Mouse (Mus musculus) cerebellum, postnatal 14 days (tissue): Measurements from ENCODE around the gene Abraxas2.

Source experiments
- DNase-seq, 2 experiments: peaks; one replicate each; pipeline ENCODE4 v3.0.0; 2021; ENCODE audit warnings: mixed read lengths in 2 of 2

The Abraxas2 gene

GRCm38 (mm10) chr7:132900826-132901531 lies 42.0 kb downstream of the Abraxas2 start:
- DNase-seq = no peak

- DNase-seq = no peak
These were observed 44.8 kb downstream of the Abraxas2 start for GRCm38 (mm10) chr7:132903796-132904195.

- no peak for DNase-seq
These were observed 62.9 kb downstream of the Abraxas2 start for GRCm38 (mm10) chr7:132921971-132922370.

- DNase-seq = no peak
These were observed 66.2 kb downstream of the Abraxas2 start for GRCm38 (mm10) chr7:132925227-132925626.

- DNase-seq = no peak
These were observed 68.2 kb downstream of the Abraxas2 start for GRCm38 (mm10) chr7:132927201-132927600.

GRCm38 (mm10) chr7:132930055-132930454 lies 71.0 kb downstream of the Abraxas2 start:
- no peak for DNase-seq

GRCm38 (mm10) chr7:132930850-132931559 lies 72.0 kb downstream of the Abraxas2 start, which contains the start of gene Zranb1:
Zranb1 (plus strand) TSS chr7:132931142.
- peak; percentile 99 for DNase-seq

GRCm38 (mm10) chr7:132931560-132932351 lies 72.7 kb downstream of the Abraxas2 start:
- peak; percentile 63 to 70 for DNase-seq

- DNase-seq = no peak
These were observed 74.3 kb downstream of the Abraxas2 start for GRCm38 (mm10) chr7:132933331-132933730.
